Mouse (Mus musculus) megakaryocyte, adult 5-6 weeks (primary cell): ENCODE results near the gene Gm10491. TPM values are rescaled to one million over a fixed set of nuclear protein-coding genes. Genes with fewer than 3 reads are reported as not detected.
"Not testable (repeated sequence)": the region's sequence is repeated elsewhere in the genome, so short reads cannot be mapped to it uniquely, and the experiment has no call there.

Experiments
- ATAC-seq: 2 replicates; pipeline ENCODE4 v1.8.0; 2016; ENCODE audit warnings: mild to moderate bottlenecking, inconsistent platforms; ENCODE audit not compliant: poor library complexity, severe bottlenecking
- total RNA-seq, 2 experiments: library from RNA; stranded (forward) in 1 of 2; stranded (reverse) in 1 of 2; fragments of 153-499, 151-499 nt in 1 of 2; fragments of 221-1000, 200-1000 nt in 1 of 2; gene quantifications; 2 replicates each; pipeline versions ENCODE4 v1.2.3 to v1.2.4; 2015 to 2017

Gm10491 gene
- not detected in 2 replicates for total RNA-seq (2015)
- total RNA-seq (2017) = not detected in 2 replicates

GRCm38 (mm10) chrX:7907735-7908134, at the start of gene Gm10491:
Gm10491 (minus strand) TSS chrX:7907835.
- no peak for ATAC-seq

- no peak for ATAC-seq
Measured at GRCm38 (mm10) chrX:7950091-7950490, 42.5 kb upstream of the Gm10491 start.

GRCm38 (mm10) chrX:7947900-7948492, 40.4 kb upstream of the Gm10491 start:
- ATAC-seq = peak; percentile 99

DNA sequence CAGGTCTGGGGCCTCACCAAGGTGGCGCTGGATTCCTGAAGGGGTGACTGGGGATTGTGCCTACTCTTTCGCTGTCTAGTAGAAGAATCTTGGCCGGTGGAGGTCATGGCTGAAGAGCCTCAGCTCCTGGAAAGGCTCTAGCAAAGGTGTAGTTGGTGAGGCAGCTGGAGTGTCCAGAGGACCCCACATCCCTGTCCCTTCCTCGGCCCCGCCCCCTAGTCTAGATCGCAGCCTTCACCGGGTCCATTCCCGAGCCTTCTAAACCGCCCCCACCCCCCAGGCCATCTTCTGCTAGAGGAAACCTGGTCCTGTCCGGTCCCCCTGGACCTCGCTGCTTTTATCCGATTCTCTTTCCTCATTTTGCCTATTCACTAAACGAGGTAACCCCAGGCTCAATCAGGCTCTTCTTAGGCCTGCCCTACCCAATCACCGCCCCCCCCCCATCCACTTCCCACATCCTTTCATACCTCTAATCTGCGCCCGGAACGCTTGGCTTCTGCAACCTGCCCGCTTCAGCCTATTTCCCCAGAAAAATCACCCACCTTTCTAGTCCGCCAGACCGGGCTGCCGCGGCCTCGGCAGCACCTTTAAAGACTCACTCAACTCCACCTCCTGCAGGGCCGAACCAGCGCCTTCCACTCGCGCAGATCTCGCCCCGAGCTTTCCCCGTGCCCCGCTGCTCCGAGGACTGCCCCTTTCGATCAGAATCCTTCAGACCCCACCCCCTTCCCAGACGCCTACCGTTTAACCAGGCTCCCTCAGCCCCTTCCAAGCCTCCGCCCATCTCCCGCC, 39.7 kb upstream of the Gm10491 start, which contains the start of gene Hdac6:
Gene Hdac6 (minus strand): TSS at position 782 of the 792 bp plus-strand sequence.
- ATAC-seq = no peak

GRCm38 (mm10) chrX:7945618-7946017, 38.0 kb upstream of the Gm10491 start:
- no peak for ATAC-seq

DNA sequence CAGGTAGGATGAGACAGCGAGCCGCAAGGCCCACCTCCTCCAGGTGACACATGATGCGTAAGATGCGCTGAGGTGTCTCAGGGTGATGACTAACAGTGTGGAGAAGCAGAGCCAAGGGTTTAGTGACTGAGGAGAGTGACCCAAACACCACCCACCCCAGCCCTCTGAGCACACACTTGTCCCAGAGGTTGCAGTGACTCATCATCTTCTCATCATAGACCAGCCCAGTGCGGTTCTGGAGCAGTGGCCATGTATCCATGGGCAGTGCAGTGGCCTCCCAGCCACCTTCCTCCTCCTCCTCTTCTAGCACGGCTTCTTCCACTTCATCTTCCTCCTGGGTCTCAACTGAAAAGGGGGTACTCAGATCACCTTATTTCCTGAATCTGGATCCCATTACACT, 30.0 kb upstream of the Gm10491 start:
- ATAC-seq = no peak

- ATAC-seq = no peak
Measured at GRCm38 (mm10) chrX:7936874-7937273, 29.2 kb upstream of the Gm10491 start.

- no peak for ATAC-seq
Measured at GRCm38 (mm10) chrX:7928270-7928790, 20.7 kb upstream of the Gm10491 start, which contains the start of gene Eras. Eras (minus strand) TSS chrX:7928607.

GRCm38 (mm10) chrX:7927116-7927515, 19.5 kb upstream of the Gm10491 start:
- no peak for ATAC-seq

- no peak for ATAC-seq
Measured at GRCm38 (mm10) chrX:7926266-7926665, 18.6 kb upstream of the Gm10491 start.

GRCm38 (mm10) chrX:7922032-7922431, 14.4 kb upstream of the Gm10491 start:
- no peak for ATAC-seq

- no peak for ATAC-seq
Measured at GRCm38 (mm10) chrX:7919601-7920383, 12.2 kb upstream of the Gm10491 start, which contains the start of gene Pcsk1n. Pcsk1n (plus strand) TSS chrX:7919822.

GRCm38 (mm10) chrX:7917960-7918359, 10.3 kb upstream of the Gm10491 start:
- not testable (repeated sequence) for ATAC-seq

- ATAC-seq = peak; percentile 66
Measured at GRCm38 (mm10) chrX:7915669-7916068, 8.0 kb upstream of the Gm10491 start.

DNA sequence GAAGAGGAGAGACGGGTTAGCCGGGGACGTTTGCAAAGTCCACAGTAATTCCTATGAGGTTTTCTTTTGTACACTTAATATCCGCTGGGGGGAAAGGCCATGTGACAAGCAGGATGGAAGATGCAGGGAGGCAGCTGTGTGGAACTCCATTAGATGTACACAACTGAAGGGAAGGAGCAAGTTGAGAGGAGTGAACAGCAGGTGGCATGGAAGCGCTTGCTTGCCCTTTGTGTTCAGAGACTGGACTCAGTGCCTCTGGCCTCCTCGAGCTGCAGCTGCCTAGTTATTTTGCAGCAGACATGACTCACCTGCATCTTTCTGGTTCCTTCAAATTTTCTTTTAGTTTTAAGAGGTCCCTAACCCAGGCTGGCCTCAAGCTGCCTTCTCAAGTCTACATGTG, 2.8 kb upstream of the Gm10491 start:
- ATAC-seq = no peak

- ATAC-seq = not testable (repeated sequence)
Measured at GRCm38 (mm10) chrX:7909242-7909641, 1.6 kb upstream of the Gm10491 start, which contains the start of gene Gm10490. Gm10490 (plus strand) TSS chrX:7909542.

GRCm38 (mm10) chrX:7904441-7904840, 3.2 kb downstream of the Gm10491 start:
- ATAC-seq = no peak

DNA sequence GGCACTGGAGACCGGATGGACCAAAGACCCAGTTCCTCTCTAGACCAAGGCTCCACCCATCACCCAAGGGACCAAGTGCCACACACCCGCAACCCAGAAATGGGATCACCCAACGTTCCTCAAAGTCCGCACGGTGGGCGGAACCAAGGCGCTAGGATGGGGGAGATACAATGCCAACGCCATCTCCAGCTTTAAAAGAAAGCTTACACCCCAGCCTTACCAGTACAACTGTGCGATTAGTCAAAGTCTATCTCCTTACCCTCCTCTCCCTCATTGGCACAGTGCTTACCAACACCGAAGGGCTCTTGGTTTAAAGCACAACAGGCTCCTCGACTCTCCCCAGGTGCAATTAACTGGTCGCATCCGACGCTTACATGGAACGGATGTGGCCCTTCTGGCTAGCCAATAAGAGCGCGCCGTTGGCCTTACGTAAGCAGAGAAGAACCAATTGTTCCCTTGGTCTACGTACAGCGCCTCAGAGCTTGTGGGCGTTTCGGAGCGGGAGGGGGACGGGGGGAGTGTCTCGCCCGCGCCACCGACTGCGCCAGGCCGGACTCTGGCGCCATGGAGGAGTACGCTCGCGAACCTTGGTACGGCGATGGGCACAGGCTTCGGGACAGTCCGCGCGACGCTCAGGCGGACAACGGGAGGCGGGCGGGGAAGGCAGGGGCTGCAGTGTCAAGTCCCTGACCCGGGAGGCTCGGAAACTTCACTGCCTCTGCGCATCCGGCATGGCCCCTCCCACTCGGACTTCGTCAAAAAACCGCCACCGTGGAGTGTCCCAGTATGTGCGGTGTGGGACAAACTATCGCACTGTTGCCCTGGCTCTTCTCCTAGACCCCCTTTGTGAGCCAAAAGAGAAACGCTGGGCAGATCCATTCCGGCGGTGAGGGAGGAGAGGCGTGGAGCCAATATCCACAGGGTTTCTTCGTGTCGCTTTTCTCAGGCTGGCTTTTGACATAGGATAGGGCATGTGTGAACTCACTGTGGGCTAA, 8.5 kb downstream of the Gm10491 start, which contains the start of the genes Pqbp1 and Timm17b:
Gene Pqbp1 (minus strand): TSS at position 390 of the 995 bp plus-strand sequence.
Gene Timm17b (plus strand): TSS at position 478 of the 995 bp plus-strand sequence.
- peak; percentile 94 for ATAC-seq

DNA sequence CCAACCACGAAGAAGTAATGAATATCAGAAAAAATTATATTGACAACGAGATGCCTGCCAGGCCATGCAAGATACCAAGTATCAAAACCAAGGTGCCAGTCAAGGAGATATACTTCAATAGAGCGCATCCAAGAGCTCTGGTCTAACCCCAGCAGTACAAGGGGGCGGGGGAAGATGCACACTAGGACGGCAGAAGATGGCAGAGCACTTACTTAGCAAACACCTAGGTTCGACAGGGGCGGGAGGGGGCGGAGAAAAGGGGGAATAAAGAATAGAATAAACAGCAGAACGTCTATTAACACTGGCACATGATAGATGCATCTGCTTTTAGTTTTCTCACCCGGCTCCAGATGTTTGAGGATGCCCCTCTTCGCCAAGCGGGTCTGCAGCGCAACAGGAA, 9.4 kb downstream of the Gm10491 start:
- ATAC-seq = no peak
